Mouse (Mus musculus) embryonic fibroblast, embryonic 13.5 days (primary cell): ENCODE results near the gene Myl6.

Source experiments
- CTCF ChIP-seq: IDR thresholded peaks from 2 replicates; pipeline ENCODE4 v1.5.1; 2011; ENCODE audit warnings: mild to moderate bottlenecking, control low read depth, low read length, moderate library complexity, borderline replicate concordance; ENCODE audit not compliant: insufficient read depth
- POLR2A ChIP-seq: IDR thresholded peaks from 2 replicates; pipeline ENCODE4 v1.6.1; 2011; ENCODE audit warnings: low read depth, mild to moderate bottlenecking, control low read depth, low read length, moderate library complexity

DNA sequence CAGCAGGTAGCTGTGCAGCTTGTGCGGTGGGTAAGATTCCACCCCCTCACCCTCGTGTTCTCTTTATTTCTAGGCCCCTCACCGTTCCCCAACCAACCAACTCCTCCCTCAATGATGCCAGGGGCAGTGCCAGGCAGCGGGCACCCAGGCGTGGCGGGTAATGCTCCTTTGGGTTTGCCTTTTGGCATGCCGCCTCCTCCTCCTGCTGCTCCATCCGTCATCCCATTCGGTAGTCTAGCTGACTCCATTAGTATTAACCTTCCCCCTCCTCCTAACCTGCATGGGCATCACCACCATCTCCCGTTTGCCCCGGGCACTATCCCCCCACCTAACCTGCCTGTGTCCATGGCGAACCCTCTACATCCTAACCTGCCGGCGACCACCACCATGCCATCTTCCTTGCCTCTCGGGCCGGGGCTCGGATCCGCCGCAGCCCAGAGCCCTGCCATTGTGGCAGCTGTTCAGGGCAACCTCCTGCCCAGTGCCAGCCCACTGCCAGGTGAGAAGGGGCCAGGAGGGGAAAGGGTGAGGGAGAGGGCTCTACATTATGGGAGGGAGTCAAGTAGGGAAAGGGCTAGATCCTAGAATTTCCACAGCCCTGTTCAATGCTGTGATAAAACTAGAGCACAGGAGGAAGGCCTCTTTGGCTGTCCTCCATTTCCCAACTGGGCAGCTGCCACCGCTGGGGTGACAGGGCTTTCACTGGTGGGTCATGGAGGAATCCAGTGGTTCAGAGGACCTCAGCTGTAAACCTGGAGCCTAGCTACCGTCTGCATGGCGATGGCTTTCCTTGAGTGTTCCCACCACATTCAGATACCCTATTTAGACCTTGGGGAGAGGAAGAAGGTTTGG lies 5.9 kb downstream of the Myl6 start:
- TF ChIP-seq CTCF (no peak), POLR2A (no peak)
